Mouse (Mus musculus) ES-E14 (cell line): ENCODE data around the gene Uggt1. TPM values are rescaled to one million over a fixed set of nuclear protein-coding genes. Genes with fewer than 3 reads are reported as not detected.
A peak's percentile ranks its signal among the peaks of the same experiment; 100 is the strongest.

Experiments used
- DNase-seq: peaks from one replicate; pipeline ENCODE4 v3.0.0-alpha.2; 2013; ENCODE audit warnings: low read depth, low spot score
- H3K27ac ChIP-seq: 2 replicates; pipeline ENCODE4 v1.5.1; 2012; ENCODE audit warnings: low read depth, mild to moderate bottlenecking, low read length, moderate library complexity, mixed read lengths; ENCODE audit not compliant: poor library complexity, insufficient read depth, severe bottlenecking
- H3K36me3 ChIP-seq: 2 replicates; pipeline ENCODE4 v1.6.1; 2012; ENCODE audit warnings: mild to moderate bottlenecking, low read length, moderate library complexity, mixed read lengths; ENCODE audit not compliant: control insufficient read depth, poor library complexity, insufficient read depth, severe bottlenecking
- H3K4me1 ChIP-seq, 2 experiments: fragments of 150-350 bp in 1 of 2; sonication (generic) in 1 of 2; 2 replicates each; pipeline ENCODE4 v1.6.1; 2012; ENCODE audit warnings: low read length in 2 of 2, mild to moderate bottlenecking in 1 of 2, mixed read lengths in 1 of 2; ENCODE audit not compliant: control insufficient read depth in 2 of 2, insufficient read depth in 2 of 2, poor library complexity in 1 of 2
- H3K4me3 ChIP-seq, 2 experiments: fragments of 150-350 bp in 1 of 2; sonication (generic) in 1 of 2; 2 replicates each; pipeline ENCODE4 v1.5.1; 2012; ENCODE audit warnings: low read length in 2 of 2, low read depth in 1 of 2, mild to moderate bottlenecking in 1 of 2, mixed read lengths in 1 of 2; ENCODE audit not compliant: insufficient read depth in 1 of 2, poor library complexity in 1 of 2, severe bottlenecking in 1 of 2
- H3K9ac ChIP-seq: 2 replicates; pipeline ENCODE4 v1.6.1; 2012; ENCODE audit warnings: low read depth, mild to moderate bottlenecking, low read length, mixed read lengths; ENCODE audit not compliant: poor library complexity, insufficient read depth, severe bottlenecking
- H3K9me3 ChIP-seq: fragments of 150-350 bp; sonication (generic); 2 replicates; pipeline ENCODE4 v1.6.1; 2012; ENCODE audit warnings: low read depth, mild to moderate bottlenecking, low read length; ENCODE audit not compliant: control insufficient read depth, insufficient read depth
- CHD2 ChIP-seq: IDR thresholded peaks from 2 replicates; pipeline ENCODE4 v1.6.1; 2014; ENCODE audit warnings: mild to moderate bottlenecking, low read depth, low read length, inconsistent platforms
- HCFC1 ChIP-seq: IDR thresholded peaks from 2 replicates; pipeline ENCODE4 v1.6.1; 2012; ENCODE audit warnings: low read length, inconsistent platforms, borderline replicate concordance; ENCODE audit not compliant: insufficient read depth
- MAFK ChIP-seq: IDR thresholded peaks from 2 replicates; pipeline ENCODE4 v1.6.1; 2014; ENCODE audit warnings: mild to moderate bottlenecking, low read depth, low read length, inconsistent platforms; ENCODE audit not compliant: insufficient read depth
- ZC3H11A ChIP-seq: IDR thresholded peaks from 2 replicates; pipeline ENCODE4 v1.6.1; 2012; ENCODE audit warnings: low read depth, mild to moderate bottlenecking, inconsistent platforms, low read length, borderline replicate concordance
- ZNF384 ChIP-seq: IDR thresholded peaks from 2 replicates; pipeline ENCODE4 v1.6.1; 2012; ENCODE audit warnings: low read depth, low read length, inconsistent platforms
- in situ Hi-C, 2 experiments: fragments of 600-800 bp; cut with MboI; formaldehyde crosslinking; loops; one replicate each; pipeline ENCODE4 v1.15.1; 2025; ENCODE audit warnings: low sequenced_read_pairs in 2 of 2, inconsistent platforms in 1 of 2; ENCODE audit not compliant: unreplicated experiment in 2 of 2
- total RNA-seq: library from RNA; depleted of rRNA; stranded (reverse); fragments of 300-350 nt; gene quantifications from 2 replicates; pipeline ENCODE4 v1.2.3, GENCODE M21; 2012

Uggt1 gene
- total RNA-seq, 1 experiment: 136 TPM

GRCm38 (mm10) chr1:36162687-36163086 is 81.8 kb downstream of the Uggt1 start:
- no peak for DNase-seq
- Histone ChIP-seq H3K9ac (no peak overlapping the region), H3K9me3 (no peaks in the 10 kb centered on the region), H3K4me3 (no peak overlapping the region), H3K4me1 (no peaks in the 10 kb centered on the region), H3K27ac (no peak overlapping the region), H3K36me3 (peaks cover 48% of the 10 kb centered on the region)
- TF ChIP-seq HCFC1 (no peak), ZC3H11A (no peak), MAFK (no peak), CHD2 (no peak), ZNF384 (no peak)
- in situ Hi-C loops: no loop called here

GRCm38 (mm10) chr1:36161208-36161607 is 83.3 kb downstream of the Uggt1 start:
- H3K27ac ChIP-seq: no peak overlapping the region

GRCm38 (mm10) chr1:36160246-36160645 is 84.3 kb downstream of the Uggt1 start:
- Histone ChIP-seq H3K9me3 (no peaks in the 10 kb centered on the region), H3K27ac (no peak overlapping the region), H3K9ac (no peak overlapping the region), H3K36me3 (peaks cover 48% of the 10 kb centered on the region), H3K4me1 (no peaks in the 10 kb centered on the region), H3K4me3 (no peak overlapping the region)
- TF ChIP-seq HCFC1 (no peak), ZC3H11A (no peak), ZNF384 (no peak), MAFK (no peak), CHD2 (no peak)
- DNase-seq: no peak
- in situ Hi-C loops: no loop called here

More at GRCm38 (mm10) chr1:36161208-36161607, 83.3 kb downstream of the Uggt1 start:
- TF ChIP-seq MAFK: no peak
- TF ChIP-seq ZC3H11A: no peak
- no peak for TF ChIP-seq CHD2
- TF ChIP-seq ZNF384: no peak
- TF ChIP-seq HCFC1: no peak
- Histone ChIP-seq H3K9ac (no peak overlapping the region), H3K36me3 (peaks cover 47% of the 10 kb centered on the region), H3K4me1 (no peaks in the 10 kb centered on the region), H3K4me3 (no peak overlapping the region), H3K9me3 (no peaks in the 10 kb centered on the region)
- in situ Hi-C loops: no loop called here
- no peak for DNase-seq

GRCm38 (mm10) chr1:36149411-36149810 is 95.1 kb downstream of the Uggt1 start:
- in situ Hi-C loops: loop anchor here in 1 of 2 experiments (25.0 kb wide), 1 partner anchor 312 kb away; no protein-coding TSS in a partner anchor
- Histone ChIP-seq H3K4me3 (no peak overlapping the region), H3K9ac (no peak overlapping the region), H3K27ac (no peak overlapping the region), H3K9me3 (no peaks in the 10 kb centered on the region), H3K36me3 (peaks cover 46% of the 10 kb centered on the region), H3K4me1 (no peaks in the 10 kb centered on the region)
- peak; percentile 47 for DNase-seq
- no peak for TF ChIP-seq MAFK
- no peak for TF ChIP-seq ZC3H11A
- no peak for TF ChIP-seq CHD2
- TF ChIP-seq HCFC1: no peak
- no peak for TF ChIP-seq ZNF384

- no peak overlapping the region for H3K4me3 ChIP-seq
- in situ Hi-C loops: loop anchor here in 1 of 2 experiments (25.0 kb wide), 1 partner anchor 312 kb away; no protein-coding TSS in a partner anchor
- DNase-seq: no peak
- TF ChIP-seq ZNF384: no peak
- no peak for TF ChIP-seq HCFC1
- no peak for TF ChIP-seq CHD2
- TF ChIP-seq ZC3H11A: no peak
- peaks cover 46% of the 10 kb centered on the region for H3K36me3 ChIP-seq
- H3K4me1 ChIP-seq: no peaks in the 10 kb centered on the region
- no peak overlapping the region for H3K9ac ChIP-seq
- no peak overlapping the region for H3K27ac ChIP-seq
- no peaks in the 10 kb centered on the region for H3K9me3 ChIP-seq
Observed at GRCm38 (mm10) chr1:36148809-36149208, 95.7 kb downstream of the Uggt1 start.
